Mouse (Mus musculus) small intestine, adult 2 months (tissue): Measurements from ENCODE around the gene Zscan20.

ENCODE experiments used
- CTCF ChIP-seq: fragments of 200-500 bp; IDR thresholded peaks from 2 replicates; pipeline ENCODE4 v1.5.1; 2012; ENCODE audit warnings: low read depth, mild to moderate bottlenecking, control low read depth, inconsistent platforms, low read length, moderate library complexity, mixed read lengths; ENCODE audit not compliant: insufficient replicate concordance, insufficient read length; ENCODE audit errors: extremely low read depth
- POLR2A ChIP-seq: fragments of 200-500 bp; IDR thresholded peaks from 2 replicates; pipeline ENCODE4 v1.6.1; 2012; ENCODE audit warnings: low read depth, mild to moderate bottlenecking, control low read depth, inconsistent platforms, low read length, moderate library complexity

GRCm38 (mm10) chr4:128615761-128616160 is 5.9 kb upstream of the Zscan20 start:
- TF ChIP-seq CTCF (no peak), POLR2A (no peak)
